Comparison of ENCODE assay signal across 10 mouse cellular contexts in the genomic region with DNA sequence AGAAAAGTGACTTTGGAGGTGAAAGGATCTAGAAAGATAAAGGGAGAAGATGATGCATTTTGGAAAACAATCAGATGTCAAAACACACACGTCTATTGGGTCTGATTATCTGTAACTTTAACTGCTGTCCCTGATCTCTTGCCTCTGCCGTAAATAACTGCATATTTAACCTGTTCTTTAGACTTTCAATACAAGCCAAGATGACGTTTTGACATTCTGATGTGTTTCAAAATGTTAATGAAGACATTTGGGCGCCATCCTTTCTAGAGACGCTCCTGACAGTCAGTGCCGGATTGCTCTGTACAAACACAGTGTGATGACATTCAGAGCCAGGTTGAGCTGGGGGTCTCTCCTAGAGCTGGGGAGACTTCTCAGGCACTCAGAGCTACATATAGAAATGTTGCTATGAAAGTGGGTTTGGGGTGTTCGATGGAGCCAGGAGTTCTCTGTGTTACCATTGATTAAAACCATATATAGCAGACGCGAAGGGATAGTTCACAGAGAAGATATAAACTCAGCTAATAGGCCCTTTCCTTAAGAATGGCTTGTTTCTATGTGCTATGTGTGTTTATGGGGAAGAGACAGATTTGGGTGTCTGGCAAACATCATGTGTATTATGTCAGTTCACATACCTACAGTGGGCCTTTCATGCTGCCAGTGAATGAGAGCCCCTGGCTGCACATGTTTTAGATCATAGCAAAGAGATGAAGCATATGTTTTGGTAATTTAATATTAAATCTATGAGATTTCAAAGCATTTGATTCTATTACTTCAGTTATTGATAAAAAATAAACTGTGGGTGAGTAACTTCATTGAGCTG.
DNase-seq lines count a peak whose midpoint lies in the region; ATAC-seq and TF ChIP-seq lines count a peak whose summit lies in the region.
"Had no signal": no experiment of that assay in that cellular context is flagged by ENCODE, and none has a peak within 500 bp of the region (broad histone marks: within the 10 kb centered on the region; RNA-seq: fewer than 3 reads in every experiment).

No protein-coding gene starts in this region.

- peaks cover 7 to 25% of the 10 kb centered on the region in 2 experiments for H3K4me1 ChIP-seq in heart, embryonic 14.5 days (ENCODE audit: control insufficient read depth in 2 of 2, insufficient read depth in 2 of 2, low read length in 2 of 2)
- peaks cover 4% of the 10 kb centered on the region; the same call in 1 of the 2 replicates for H3K4me1 ChIP-seq in bone marrow, adult 2 months (ENCODE audit: control insufficient read depth, insufficient read depth, low read length)
- 0 out of 2 replicates have a peak, but pooled peaks cover 3% of the 10 kb centered on the region for H3K4me1 ChIP-seq in hindbrain, embryonic 14.5 days (replicated peaks; ENCODE audit: control insufficient read depth, insufficient read depth, low read length)
- peaks cover 5% of the 10 kb centered on the region; the same call in 1 of the 2 replicates for H3K4me1 ChIP-seq in midbrain, embryonic 14.5 days (ENCODE audit: control insufficient read depth, insufficient read depth, low read length)

- DNase-seq in heart, adult 9 months (ENCODE audit: low spot score in 2 of 2), result no peak
- DNase-seq in hindbrain, embryonic 14.5 days (ENCODE audit: low spot score), result no peak
- no peak for DNase-seq in midbrain, embryonic 14.5 days
- DNase-seq in retina, embryonic 14.5 days (ENCODE audit: low spot score), result no peak
- DNase-seq in adrenal gland, postnatal 25 days, result no peak
- DNase-seq: embryo, embryonic 11 days had no signal

- peak overlapping the region; percentile 66 to 69 for H3K4me3 ChIP-seq in heart, embryonic 14.5 days (ENCODE audit: control insufficient read depth in 1 of 2, insufficient read depth in 1 of 2, low read depth in 1 of 2, low read length in 2 of 2)
- H3K4me3 ChIP-seq in bone marrow, adult 2 months (replicated peaks; ENCODE audit: control insufficient read depth, low read depth, low read length), result peak overlapping the region; percentile 76
- H3K4me3 ChIP-seq in hindbrain, embryonic 14.5 days (replicated peaks; ENCODE audit: low read length), result peak overlapping the region; percentile 47
- peak overlapping the region; percentile 62 for H3K4me3 ChIP-seq in midbrain, embryonic 14.5 days (replicated peaks; ENCODE audit: low read depth, low read length)

- H3K36me3 ChIP-seq in heart, embryonic 14.5 days (ENCODE audit: control insufficient read depth, insufficient read depth, low read length), result no peaks in the 10 kb centered on the region
- H3K36me3 ChIP-seq in hindbrain, embryonic 14.5 days (replicated peaks; ENCODE audit: control insufficient read depth, insufficient read depth), result no peaks in the 10 kb centered on the region
- H3K36me3 ChIP-seq in midbrain, embryonic 14.5 days (ENCODE audit: control insufficient read depth, insufficient read depth, low read length), result no peaks in the 10 kb centered on the region
- H3K36me3 ChIP-seq: G1E had no signal

- H3K4me2 ChIP-seq in heart, embryonic 14.5 days (ENCODE audit: low read length), result peak overlapping the region; percentile 89
- H3K4me2 ChIP-seq in hindbrain, embryonic 14.5 days (replicated peaks), result peak overlapping the region; percentile 68; the same call in 1 of the 2 replicates
- H3K4me2 ChIP-seq in midbrain, embryonic 14.5 days (ENCODE audit: low read length), result peak overlapping the region; percentile 27

- peak overlapping the region; percentile 65 to 95; a peak in 3 of 4 replicates for H3K27ac ChIP-seq in heart, embryonic 14.5 days (replicated peaks in 1 of 2; ENCODE audit: control insufficient read depth in 1 of 2, insufficient read depth in 1 of 2, low read depth in 2 of 2, low read length in 2 of 2)
- H3K27ac ChIP-seq in bone marrow, adult 2 months (ENCODE audit: control insufficient read depth, insufficient read depth, low read depth, low read length, poor library complexity), result no peak overlapping the region
- H3K27ac ChIP-seq in hindbrain, embryonic 14.5 days, result no peak overlapping the region
- no peak overlapping the region for H3K27ac ChIP-seq in midbrain, embryonic 14.5 days (replicated peaks; ENCODE audit: low read depth, low read length)

- ATAC-seq in heart, embryonic 14.5 days (ENCODE audit: insufficient number of reproducible peaks, insufficient read depth, low FRiP score, low read depth), result no peak
- ATAC-seq in hindbrain, embryonic 14.5 days (ENCODE audit: low FRiP score), result no peak
- no peak for ATAC-seq in midbrain, embryonic 14.5 days (ENCODE audit: low FRiP score, low TSS enrichment)
- ATAC-seq in activated CD4-positive, CD25-positive, alpha-beta regulatory T cell, adult 4 months, result no peak

- H3K9ac ChIP-seq in heart, embryonic 14.5 days (ENCODE audit: low read length), result peak overlapping the region; percentile 86
- no peak overlapping the region for H3K9ac ChIP-seq in hindbrain, embryonic 14.5 days
- no peak overlapping the region for H3K9ac ChIP-seq in midbrain, embryonic 14.5 days (replicated peaks; ENCODE audit: low read length)

- no peaks in the 10 kb centered on the region for H3K9me3 ChIP-seq in heart, embryonic 14.5 days (ENCODE audit: control insufficient read depth, low read length)
- no peaks in the 10 kb centered on the region for H3K9me3 ChIP-seq in hindbrain, embryonic 14.5 days (ENCODE audit: control insufficient read depth, low read length)
- no peaks in the 10 kb centered on the region for H3K9me3 ChIP-seq in midbrain, embryonic 14.5 days (ENCODE audit: control insufficient read depth, low read length)

- WGBS in heart, embryonic 14.5 days, result 41% methylated on average over 9 of the region's 9 CpGs
- WGBS in bone marrow, adult 2 months, result 43% methylated on average over 9 of the region's 9 CpGs
- 72% methylated on average over 9 of the region's 9 CpGs for WGBS in hindbrain, embryonic 14.5 days
- WGBS in midbrain, embryonic 14.5 days, result 68% methylated on average over 9 of the region's 9 CpGs

- TF ChIP-seq POLR2A in bone marrow, adult 2 months (IDR thresholded peaks at IDR 0.05; ENCODE audit: borderline replicate concordance, control insufficient read depth, low read depth, low read length), result no peak

- H3K27me3 ChIP-seq in heart, embryonic 14.5 days (ENCODE audit: control insufficient read depth, insufficient read depth, low read length), result no peaks in the 10 kb centered on the region
- peaks cover 70% of the 10 kb centered on the region for H3K27me3 ChIP-seq in hindbrain, embryonic 14.5 days (ENCODE audit: control insufficient read depth, insufficient read depth, low read length)
- H3K27me3 ChIP-seq in midbrain, embryonic 14.5 days (ENCODE audit: control insufficient read depth, insufficient read depth, low read length), result peaks cover 69% of the 10 kb centered on the region

- TF ChIP-seq CTCF in bone marrow, adult 2 months (IDR thresholded peaks at IDR 0.05; ENCODE audit: control insufficient read depth, insufficient read depth, low read length), result no peak

Comparison
In these comparisons a context has a peak if more than half of its experiments do, and no peak if none do; other contexts are left out.
1. H3K27ac ChIP-seq: peak in heart, embryonic 14.5 days (2 of 2); none in bone marrow, adult 2 months (single experiment), hindbrain, embryonic 14.5 days (single experiment) and midbrain, embryonic 14.5 days (single experiment).
2. H3K4me2 ChIP-seq: peak in every context shown above with its lines; median percentile 89 in heart, embryonic 14.5 days; 68 in hindbrain, embryonic 14.5 days; 27 in midbrain, embryonic 14.5 days.
3. Peak in every context shown above with its lines, with median percentiles within 50 percentile points of each other: H3K4me3 ChIP-seq.